Mouse (Mus musculus) gastrocnemius, adult 8-10 months (tissue): Measurements from ENCODE around the gene Arrb2. TPM values are rescaled to one million over a fixed set of nuclear protein-coding genes. Genes with fewer than 3 reads are reported as not detected.
"Not testable (repeated sequence)": the region's sequence is repeated elsewhere in the genome, so short reads cannot be mapped to it uniquely, and the experiment has no call there.

Experiments used
- DNase-seq, 2 experiments: peaks; one replicate each; pipeline ENCODE4 v3.0.0; 2022; ENCODE audit warnings: low spot score in 2 of 2
- total RNA-seq, 4 experiments: library from RNA; stranded (reverse); gene quantifications; 2 replicates each; pipeline ENCODE4 v1.2.4; 2022

The Arrb2 gene
- total RNA-seq, 4 experiments from 2014 or later, result 5.9 to 9.2 (median 7.4) TPM

GRCm38 (mm10) chr11:70444667-70445066, 12.2 kb downstream of the Arrb2 start:
- DNase-seq, result no peak

- DNase-seq, result no peak
Observed at GRCm38 (mm10) chr11:70446756-70447155, 14.3 kb downstream of the Arrb2 start.

DNA sequence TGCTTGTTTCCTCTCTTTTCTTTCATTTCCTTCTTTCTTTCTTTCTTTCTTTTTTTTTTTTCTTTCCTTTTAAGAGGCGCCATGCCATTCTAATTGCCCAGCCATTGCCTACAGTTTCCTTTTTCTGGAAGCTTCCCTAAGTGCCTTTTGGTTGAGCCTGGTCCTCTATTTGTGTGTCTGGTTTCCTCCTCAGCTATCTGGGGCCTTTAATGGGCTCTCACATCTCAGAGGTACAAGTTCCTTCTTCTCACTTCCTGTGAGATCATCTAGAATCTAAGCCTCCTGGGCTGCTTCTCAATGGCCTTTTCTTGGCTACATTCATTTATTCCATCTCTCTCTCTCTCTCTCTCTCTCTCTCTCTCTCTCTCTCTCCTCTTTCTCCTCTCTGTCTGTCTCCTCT, 14.9 kb downstream of the Arrb2 start:
- no peak for DNase-seq

DNA sequence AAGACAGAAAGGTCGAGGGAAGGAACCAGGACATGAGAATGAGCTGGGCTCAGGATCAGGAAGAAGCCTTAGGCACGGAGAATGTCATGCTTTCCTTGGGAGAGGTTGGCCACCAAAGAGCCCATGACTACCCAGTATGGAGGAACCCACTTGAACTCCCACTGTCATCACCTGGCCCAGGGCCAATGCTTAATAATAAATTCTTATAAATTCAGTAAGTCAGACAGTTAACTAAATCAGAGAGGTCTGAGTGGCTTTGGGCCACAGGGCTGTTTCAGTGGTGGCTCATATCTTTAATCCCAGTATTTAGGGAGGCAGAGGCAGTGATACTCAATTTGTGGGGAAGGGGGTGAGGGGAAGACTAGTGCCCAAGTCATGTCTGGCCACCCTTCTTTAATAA, 18.5 kb downstream of the Arrb2 start:
- no peak for DNase-seq

- peak; percentile 94 to 97 for DNase-seq
Observed at GRCm38 (mm10) chr11:70451797-70452498, 19.5 kb downstream of the Arrb2 start, which contains the start of gene Med11. TSS of gene Med11 (plus strand) at chr11:70451919.

GRCm38 (mm10) chr11:70453261-70454044, 21.0 kb downstream of the Arrb2 start:
- no peak for DNase-seq

GRCm38 (mm10) chr11:70458688-70459600, 26.5 kb downstream of the Arrb2 start, which contains the start of gene Zmynd15:
TSS of gene Zmynd15 (plus strand) at chr11:70459433.
- no peak for DNase-seq

DNA sequence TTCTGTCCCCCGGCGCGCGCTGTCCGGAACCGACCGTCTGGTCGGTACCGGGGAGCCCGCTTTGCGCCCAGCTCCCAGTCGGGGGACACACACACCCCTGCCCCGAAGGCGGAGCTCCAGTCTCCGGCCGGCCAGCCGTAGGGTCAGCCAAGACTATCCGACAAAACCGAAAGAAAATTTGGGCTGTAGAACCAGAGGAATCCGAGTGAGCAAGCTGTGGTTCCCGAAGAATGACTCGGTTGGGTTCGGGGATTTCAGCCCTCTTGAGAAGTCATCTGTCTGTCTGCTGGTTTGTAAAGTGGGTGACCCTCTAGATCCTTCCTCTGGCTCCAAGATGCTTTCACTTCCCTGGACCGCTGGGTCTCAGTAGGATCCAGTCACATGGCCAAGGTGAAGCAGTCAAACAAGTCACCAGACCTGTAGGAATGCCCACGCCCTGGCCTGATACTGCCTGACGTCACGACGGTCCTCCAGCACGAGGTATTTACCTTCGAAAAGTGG, 27.2 kb downstream of the Arrb2 start, which contains the start of gene Cxcl16:
Gene Cxcl16, minus strand, starts transcription at position 384 of the 501 bp plus-strand sequence.
- peak; percentile 20 to 34 for DNase-seq

- DNase-seq, result no peak
Observed at GRCm38 (mm10) chr11:70463970-70464369, 31.5 kb downstream of the Arrb2 start.

- DNase-seq, result no peak
Observed at GRCm38 (mm10) chr11:70465211-70465610, 32.8 kb downstream of the Arrb2 start.

DNA sequence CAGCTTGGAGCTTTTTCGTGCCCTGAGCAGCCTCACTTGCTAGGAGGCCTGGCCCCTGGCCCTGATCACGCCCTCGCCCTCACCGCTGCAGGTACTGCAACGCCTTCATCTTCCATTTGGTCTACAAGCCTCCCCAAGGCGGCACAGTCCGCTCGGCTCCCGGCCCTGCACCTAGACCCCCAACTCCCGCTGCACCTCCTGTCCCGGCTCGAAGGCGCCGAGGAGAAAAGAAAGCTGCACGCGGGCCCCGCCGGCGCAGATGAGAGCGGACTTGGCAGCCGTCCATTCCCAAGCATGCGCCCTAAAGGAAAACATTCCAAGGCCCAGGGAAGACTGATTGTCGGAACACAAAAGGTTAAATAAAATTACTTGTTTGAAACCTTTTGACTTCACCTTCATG, 33.4 kb downstream of the Arrb2 start:
- no peak for DNase-seq

- no peak for DNase-seq
Observed at GRCm38 (mm10) chr11:70467902-70468619, 35.6 kb downstream of the Arrb2 start.

DNA sequence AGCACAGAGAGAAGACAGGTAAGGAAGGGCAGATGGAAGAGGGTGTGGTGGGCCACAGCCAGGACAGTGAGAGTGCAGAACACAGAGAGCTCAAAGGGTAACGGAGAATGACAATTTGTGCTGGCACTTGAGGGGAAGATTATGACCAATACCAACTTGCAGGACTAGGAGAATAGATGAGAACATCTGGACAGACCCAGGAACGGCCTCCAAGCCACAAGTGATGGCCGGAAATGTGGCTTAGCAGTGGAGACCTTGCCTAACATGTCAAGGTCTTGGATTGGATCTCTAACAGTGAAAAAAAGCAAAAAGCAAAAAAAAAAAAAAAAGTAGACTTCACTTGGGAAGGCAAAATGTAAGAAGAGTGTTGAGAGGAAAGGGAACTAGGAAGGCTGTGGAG, 37.3 kb downstream of the Arrb2 start:
- DNase-seq, result no peak

GRCm38 (mm10) chr11:70472716-70473115, 40.3 kb downstream of the Arrb2 start:
- DNase-seq, result no peak

GRCm38 (mm10) chr11:70473291-70473690, 40.9 kb downstream of the Arrb2 start:
- not testable (repeated sequence) for DNase-seq

GRCm38 (mm10) chr11:70474872-70475534, 42.6 kb downstream of the Arrb2 start:
- DNase-seq, result no peak

DNA sequence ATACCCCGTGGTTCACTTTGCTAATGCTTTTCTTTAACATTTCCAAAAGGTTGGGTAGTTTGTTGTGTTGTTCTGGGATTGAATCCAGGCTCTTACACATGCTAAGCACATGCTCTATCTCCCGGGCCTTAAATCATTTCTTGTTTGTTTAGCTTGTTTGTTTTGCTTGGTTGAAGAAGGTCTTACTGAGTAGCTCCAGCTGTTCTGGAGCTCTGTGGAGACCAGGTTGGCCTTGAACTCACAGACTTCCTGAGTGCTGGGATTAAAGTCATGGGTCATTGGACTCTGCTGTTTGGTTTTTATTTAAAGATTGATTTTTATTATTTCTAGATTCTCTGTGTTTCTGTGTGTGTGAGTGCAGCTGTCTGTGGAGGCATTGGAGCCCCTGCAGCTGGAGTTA, 53.1 kb downstream of the Arrb2 start:
- no peak for DNase-seq

DNA sequence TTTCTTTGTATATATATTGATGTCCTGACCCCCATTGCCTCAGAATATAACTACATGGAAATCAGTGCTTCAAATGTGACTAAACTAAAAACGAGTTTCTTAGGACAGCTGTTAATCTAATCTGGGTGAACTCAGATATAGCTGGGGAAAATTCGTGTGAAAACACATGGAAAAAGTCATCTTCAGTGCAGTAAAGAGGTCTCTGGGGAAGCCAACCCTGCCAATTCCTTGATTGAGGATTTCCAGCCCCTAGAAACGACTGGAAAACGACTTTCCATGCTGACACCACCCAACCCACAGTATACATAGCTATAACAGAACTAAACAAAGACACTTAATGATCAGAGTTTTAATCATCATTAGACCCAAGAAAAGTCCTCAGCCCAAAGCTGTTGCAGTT, 55.4 kb downstream of the Arrb2 start:
- no peak for DNase-seq

DNA sequence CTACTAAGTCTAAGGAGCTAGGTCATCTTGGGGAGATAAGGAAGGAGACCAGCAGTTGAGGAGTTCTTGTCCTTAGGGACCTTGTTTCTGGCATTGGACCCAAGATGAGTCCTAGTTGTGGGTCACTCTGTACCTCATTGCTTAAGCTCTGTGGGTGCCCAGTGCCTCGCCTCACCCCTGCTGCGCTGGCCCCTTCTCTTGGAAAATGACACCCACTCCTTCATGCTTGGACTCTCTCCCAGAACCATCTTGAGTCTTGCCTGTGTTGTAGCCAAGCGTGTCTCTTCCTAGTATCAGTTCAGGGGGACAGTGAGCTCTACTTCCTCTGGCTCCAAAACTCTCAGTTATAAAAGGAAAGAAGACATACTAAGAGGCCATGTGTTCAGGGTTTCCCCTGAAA, 56.7 kb downstream of the Arrb2 start:
- peak; percentile 54 to 72 for DNase-seq

DNA sequence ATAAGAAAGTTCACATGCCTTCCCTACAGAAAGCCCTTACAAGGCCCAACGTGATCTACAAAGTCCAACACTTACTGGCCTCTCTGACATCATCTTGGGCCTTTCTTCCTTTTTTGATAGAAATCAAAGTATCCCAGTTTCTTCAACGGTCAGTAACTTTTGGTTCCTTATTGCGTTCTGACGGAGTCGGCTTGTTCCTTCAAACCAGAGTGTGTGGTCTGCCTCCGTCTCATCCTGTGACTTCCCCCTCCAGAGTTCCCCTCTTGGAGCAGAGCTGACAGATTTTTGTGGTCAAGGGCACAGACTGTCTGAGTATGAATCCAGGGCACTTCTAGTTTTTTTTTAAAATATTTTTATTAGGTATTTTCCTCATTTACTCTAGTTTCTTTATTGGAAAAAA, 57.2 kb downstream of the Arrb2 start:
- no peak for DNase-seq
